Mouse (Mus musculus) small intestine, adult 2 months (tissue): ENCODE results near the gene Limd1.

Source experiments
- CTCF ChIP-seq: fragments of 200-500 bp; IDR thresholded peaks from 2 replicates; pipeline ENCODE4 v1.5.1; 2012; ENCODE audit warnings: low read depth, mild to moderate bottlenecking, control low read depth, inconsistent platforms, low read length, moderate library complexity, mixed read lengths; ENCODE audit not compliant: insufficient replicate concordance, insufficient read length; ENCODE audit errors: extremely low read depth
- POLR2A ChIP-seq: fragments of 200-500 bp; IDR thresholded peaks from 2 replicates; pipeline ENCODE4 v1.6.1; 2012; ENCODE audit warnings: low read depth, mild to moderate bottlenecking, control low read depth, inconsistent platforms, low read length, moderate library complexity

DNA sequence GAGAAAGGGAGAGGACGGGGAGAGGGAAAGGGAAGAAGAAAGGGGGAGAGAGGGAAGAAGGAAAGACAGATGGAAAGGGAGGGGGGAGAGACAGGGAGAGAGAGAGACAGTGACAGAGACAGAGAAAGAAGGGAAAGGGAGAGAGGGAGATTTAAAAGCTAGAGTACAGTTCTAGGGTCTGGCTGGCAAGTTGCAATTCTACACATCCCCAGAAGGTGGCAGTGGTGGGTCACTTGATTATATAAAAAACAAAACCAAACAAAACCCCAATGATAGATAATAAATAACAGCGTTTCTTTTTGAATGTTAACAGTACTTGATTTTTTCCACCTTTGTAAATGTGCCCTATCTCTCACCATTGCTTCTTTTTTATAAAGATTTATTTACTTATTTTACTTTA lies 28.3 kb upstream of the Limd1 start:
- no peak for TF ChIP-seq CTCF
- TF ChIP-seq POLR2A: no peak
